Mouse (Mus musculus): ENCODE measurements around the gene Hemgn. TPM values are rescaled to one million over a fixed set of nuclear protein-coding genes. Genes with fewer than 3 reads are reported as not detected.
A peak's percentile ranks its signal among the peaks of the same experiment; 100 is the strongest.

Hemgn gene
- polyA plus RNA-seq, 1 experiment: 0.12 TPM

DNA sequence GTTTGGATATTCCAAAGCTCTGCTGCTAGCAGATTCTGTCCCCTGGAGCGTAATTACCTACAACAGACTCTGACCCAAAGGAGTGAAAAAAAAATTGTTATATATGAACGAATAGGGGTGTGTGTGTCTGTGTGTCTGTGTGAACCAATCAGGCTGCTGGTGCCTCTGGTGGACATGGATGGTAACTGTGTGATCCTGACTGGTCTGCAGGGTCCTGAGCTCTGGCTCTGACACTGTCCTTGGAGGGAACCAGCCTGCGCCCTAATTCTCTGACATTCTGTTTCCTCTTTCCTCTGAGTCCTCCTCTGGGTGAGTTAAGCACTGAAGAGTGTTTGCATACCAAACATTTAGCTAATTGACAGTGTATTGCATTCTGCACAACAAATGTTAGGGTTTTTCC, 4.2 kb upstream of the Hemgn start:
- no peak for DNase-seq (ENCODE audit: extremely low spot score in 1 of 2, low spot score in 1 of 2)

DNA sequence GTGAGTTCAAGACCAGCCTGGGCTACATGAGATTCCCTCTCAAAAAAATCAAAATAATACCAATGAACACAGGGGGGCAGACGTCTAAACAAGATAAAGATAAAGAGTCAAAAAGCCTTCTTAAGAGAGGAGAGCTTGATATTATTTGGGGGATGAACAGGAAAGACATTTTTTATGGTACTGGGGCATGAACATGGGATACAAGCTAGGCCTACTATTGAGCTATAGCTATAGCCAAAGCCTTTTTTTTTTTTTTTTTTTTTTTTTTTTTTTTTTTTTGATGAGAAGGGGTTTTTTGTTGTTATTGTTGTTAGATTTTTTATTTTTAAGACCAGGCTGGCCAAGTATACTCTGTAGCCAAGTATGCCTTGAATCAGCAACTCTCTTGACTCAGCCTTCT, 1.2 kb downstream of the Hemgn start:
- no peak for DNase-seq (ENCODE audit: extremely low spot score in 1 of 2, low spot score in 1 of 2)

DNA sequence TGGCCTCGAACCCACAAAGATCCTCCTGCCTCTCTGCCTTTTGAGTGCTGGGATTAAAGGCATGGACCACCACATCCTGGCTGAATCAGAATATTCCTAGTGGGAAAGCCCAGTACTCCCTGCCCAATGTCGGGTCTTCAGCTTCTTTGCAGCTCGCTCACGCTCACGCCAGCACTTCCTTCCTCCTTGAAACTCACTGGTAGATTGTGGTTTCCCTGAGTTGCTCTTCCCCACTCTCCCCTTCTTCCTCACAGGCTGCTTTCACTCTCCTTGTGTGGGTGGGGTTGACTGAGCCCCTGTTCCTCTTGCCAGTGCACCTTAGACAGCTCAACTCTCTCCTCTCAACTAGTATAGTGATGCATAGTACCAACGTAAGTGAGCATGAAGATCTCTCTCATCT, 1.8 kb downstream of the Hemgn start:
- no peak for DNase-seq (ENCODE audit: extremely low spot score in 1 of 2, low spot score in 1 of 2)

DNA sequence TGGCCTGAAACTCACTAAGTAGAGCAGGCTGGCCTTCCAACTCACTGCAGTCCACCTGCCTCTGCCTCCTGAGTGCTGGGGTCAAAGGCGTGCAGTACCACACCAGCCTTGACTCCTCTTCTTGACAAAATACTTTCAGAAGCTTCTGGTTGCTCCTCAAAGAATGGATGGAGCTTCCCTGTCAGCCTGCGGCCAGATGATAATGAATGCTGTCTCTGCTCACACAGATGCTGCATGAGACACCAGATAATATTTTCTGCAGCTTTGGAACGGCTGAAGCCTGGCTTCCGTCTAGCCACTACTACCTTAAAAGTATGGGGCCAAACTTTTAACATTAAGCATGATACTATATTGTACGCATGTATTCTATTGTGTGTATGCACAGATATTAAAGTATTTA, 2.6 kb downstream of the Hemgn start:
- no peak for DNase-seq (ENCODE audit: extremely low spot score in 1 of 2, low spot score in 1 of 2)

DNA sequence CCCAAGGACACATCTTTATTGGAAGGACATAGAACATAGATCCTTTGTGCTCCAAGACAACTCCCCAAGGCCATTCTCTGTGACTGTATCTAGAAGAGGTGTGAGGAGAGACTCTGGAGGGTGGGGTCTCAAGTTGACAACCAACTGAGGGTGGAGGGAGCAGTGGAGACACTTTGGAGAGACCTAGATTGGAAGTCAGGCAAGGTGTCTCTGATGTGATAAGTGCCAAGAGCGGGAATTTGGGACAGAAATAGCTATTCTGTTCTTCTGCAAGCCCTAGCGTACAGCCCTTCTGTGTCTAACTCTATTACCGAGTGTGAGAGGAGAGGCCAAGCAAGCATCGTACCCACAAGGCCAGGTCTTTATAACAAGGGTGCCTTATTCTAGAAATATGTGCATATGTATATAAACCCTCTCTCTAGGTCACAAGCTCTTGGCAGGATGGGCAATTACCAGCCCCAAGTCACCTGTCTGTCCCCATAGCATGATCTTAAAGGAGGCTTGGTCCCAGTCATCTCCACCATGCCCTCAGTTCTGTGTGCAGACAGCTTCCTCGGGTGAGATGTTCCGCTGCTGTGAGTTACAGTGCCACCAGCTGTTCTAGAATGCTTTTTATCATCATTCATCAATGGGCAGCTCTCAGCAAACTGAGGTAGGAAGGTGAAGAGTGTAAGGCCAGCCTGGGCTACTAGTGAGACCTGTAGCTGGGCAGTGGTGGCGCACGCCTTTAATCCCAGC, 6.2 kb downstream of the Hemgn start:
- no peak for DNase-seq (ENCODE audit: extremely low spot score in 1 of 2, low spot score in 1 of 2)

DNA sequence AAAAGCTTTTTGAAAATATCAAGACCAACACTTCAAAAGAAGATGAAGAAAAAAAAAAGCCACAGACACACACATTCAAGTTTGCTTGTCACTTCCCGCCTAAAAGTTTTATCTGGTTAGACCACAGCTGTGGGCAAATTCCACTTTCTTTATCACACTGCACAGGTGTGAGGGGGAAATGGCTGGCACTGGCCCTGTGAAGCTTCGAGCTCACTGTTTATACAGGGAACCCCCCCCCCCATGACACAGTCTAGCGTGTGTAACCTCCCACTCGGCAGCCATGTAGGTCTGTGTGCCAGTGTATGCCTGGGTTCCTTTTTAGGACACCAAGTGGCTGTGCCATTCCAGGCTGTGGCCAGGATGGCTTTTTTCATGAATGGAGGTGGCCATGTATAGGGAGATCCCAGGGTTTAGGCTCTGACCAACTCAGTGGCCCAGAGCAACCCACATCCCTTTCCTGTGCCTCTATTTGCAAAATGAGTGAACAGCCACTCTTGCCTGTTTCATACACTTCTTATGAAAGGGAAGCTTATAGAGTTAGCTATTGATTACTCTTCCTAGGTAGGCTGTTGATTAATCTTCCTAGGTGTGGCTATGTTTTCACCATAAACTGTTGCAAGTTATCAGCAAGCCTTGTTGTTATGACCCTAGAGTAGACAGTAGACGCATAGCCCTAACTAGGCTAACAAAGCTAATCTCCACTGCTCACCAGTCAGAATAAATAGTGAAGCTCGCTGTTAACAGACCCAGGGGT, 9.1 kb downstream of the Hemgn start:
- no peak for DNase-seq (ENCODE audit: extremely low spot score in 1 of 2, low spot score in 1 of 2)

DNA sequence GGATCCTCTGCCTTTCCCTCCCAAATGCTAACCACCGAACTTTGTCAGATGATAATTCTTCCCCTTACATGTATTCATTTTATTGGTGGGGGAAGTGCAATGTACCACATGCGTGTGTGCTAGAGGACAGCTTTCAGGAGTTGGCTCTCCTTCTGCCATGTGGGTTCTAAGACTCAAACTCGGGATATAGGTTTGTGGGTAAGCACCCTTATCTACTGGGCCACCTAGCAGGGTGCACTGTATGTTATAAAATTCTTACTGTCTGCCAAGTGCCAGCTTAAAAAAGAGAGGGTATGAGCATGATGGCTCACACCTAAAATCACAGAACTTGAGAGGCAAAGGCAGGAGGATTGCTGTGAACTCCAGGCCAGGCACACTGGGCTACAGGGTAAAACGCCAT, 14.5 kb downstream of the Hemgn start:
- no peak for DNase-seq (ENCODE audit: extremely low spot score in 1 of 2, low spot score in 1 of 2)

DNA sequence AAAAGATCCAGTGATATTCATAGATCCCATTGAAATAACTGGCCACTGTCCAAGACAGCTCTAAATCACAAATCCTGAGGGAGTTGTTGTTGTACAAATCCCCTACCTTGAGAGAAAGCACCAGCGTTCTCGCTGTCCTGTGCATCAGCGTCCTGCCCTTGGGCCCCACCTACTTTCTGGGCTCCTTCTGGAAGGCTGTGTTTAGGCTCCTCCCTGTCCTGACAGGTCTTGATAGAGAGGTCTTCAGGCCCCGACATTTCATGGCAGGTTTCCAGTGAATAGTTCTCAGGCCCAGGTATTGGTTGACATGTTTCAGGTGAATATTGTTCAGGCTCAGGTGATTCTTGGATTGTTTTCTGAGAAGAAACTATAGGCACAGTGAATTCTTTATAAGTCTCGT, 17.6 kb downstream of the Hemgn start:
- no peak for DNase-seq (ENCODE audit: extremely low spot score in 1 of 2, low spot score in 1 of 2)

DNA sequence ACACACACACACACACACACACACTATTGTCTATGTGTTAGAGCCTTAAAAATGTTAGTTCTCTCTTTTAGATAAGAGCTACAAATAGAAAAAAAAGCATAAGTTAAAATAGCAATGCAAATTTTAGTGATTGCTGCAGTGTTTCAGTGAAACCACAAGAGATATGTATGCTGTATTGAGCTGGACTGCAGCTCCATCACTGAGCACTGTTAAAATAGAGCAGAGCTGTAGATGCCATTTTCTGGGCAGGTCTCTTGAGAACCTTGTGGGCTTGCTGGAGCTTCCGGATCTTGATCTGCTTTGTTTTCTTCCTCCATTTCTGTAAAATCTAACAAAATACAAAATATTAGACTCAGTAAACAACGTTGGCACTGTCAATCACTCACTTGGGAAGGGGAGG, 18.9 kb downstream of the Hemgn start:
- DNase-seq (ENCODE audit: extremely low spot score in 1 of 2, low spot score in 1 of 2): no peak

DNA sequence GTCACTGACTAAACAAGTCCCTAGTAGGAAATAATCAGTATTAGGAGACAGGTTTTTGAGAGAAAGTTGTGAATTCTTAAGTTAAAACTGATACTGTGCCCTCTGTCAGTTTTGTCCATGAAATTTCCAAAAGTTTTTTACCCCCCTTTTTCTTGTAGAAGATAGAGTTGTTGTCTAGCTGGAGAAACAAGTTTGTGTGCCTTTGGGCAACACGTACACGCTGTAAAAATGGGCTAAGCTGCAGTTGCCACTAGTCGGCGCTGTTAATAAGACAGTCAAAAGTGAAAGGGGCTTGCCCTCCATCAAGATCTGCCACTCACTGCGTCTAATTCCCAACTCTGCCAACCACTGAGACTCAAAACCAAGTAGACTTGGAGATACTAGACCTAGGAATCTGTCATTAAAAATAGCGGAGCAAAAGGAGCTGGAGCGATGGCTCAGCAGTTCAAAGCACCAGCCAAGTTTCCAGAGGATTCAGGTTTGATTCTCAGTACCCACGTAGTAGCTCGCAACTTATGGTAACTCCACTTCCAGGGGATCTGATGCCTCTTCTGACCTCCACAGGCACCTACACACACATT, 22.8 kb downstream of the Hemgn start:
- peak in 1 of 2 experiments; percentile 82 for DNase-seq (ENCODE audit: extremely low spot score in 1 of 2, low spot score in 1 of 2)

DNA sequence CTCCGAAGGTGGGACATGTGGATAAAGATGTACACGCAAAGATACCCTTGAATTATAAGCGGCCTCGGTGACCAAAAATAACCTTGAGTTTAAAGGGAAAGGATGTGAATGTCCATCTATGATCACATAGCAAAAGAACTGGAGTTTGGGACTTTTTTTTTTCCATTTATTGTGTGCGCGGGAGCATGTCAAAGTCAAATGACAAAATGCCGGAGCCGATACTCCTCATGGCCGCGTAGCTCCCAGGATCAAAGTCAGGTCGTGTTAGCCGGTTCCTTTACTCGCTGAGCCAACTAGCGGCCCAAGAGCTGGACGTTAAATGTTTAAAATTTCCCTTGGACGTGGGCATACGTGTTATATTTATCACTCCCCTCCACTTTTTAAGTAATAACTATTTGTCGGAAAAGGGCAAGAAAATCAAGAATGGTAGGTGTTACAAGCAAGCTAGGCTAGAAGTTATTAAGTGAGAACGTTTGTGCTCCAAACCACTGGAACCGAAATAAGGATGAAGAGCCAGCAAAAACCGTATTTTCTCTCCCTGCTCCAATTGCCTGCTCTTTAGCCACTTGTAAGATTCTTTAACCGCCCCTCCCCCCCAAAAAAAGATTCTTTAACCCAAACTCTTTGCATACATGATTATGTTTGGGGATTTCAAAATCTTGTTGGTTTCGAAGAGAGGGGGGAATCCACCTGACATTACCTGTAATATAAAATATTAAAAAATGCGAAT, 23.5 kb downstream of the Hemgn start:
- DNase-seq (ENCODE audit: extremely low spot score in 1 of 2, low spot score in 1 of 2): no peak

DNA sequence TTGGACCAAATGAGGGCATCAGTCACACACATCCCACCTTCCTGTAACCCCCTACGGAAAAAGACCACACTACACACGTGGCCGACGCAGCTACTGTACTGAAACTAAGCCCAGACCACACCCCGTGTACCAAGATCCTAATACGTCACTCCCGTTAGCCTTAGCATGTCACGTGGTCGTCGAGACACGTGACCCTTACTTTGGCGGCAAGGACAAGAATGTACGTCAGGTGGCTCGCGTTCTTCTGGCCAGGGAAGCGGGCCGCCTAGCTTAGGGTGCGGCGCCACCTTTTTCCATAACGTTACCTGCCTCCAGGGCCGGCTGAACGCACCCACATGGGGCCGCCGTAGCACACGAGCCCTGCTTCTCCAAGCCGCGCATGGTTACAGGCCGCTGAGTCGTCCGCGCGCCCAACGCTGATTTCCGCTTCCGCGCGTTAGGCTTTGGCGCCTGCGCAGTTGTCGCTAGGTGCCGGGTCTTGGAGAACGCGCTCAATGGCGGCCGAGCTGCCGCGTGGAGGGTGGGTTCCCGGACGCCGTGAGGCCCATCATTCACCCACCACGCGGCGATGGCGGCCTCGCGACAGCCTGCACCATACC, 24.2 kb downstream of the Hemgn start, which contains the start of gene Trmo:
Gene Trmo, minus strand, starts transcription at position 425 of the 599 bp plus-strand sequence.
- DNase-seq (ENCODE audit: extremely low spot score in 1 of 2, low spot score in 1 of 2): peak; percentile 87 to 96

DNA sequence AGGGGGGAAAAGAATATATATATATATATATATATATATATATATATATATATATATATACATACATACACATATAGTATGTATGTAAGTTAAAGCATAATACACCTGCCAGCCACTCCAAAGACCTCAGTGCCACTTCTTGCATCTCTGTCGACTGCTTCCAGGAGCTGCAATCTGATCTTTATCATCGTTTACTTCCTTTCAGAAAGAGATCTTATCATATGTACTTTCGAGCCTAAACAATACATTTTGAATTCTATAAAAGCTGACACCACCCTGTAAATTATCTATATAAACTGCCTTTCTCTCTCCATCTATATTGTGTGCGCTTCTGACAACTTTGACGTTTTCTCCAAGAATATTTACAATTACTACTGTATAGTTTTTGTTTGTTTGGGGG, 24.8 kb downstream of the Hemgn start:
- no peak for DNase-seq (ENCODE audit: extremely low spot score in 1 of 2, low spot score in 1 of 2)

DNA sequence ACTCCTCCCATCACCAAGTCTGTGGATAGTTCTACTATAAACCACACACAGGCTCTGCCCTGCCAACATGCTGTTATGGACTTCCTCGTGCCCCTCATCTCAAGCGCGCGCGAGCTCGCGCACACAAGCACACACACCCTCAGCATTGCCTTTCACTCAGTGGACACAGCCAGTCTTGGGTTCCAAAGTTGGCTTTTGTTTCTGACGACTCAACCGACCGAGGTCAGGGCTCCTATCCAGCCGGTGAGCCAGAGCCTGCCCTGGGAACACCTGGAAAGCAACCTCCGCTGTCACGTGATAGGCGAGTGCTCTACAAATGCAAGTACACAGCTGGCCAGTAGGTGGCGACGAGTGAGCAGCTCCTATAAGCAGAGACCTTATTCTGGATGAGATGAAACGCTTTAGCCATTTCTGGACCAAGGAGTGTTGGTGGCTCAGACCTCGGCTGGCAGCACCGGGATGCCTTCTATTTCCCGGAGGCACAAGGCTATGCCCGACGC, 38.4 kb downstream of the Hemgn start:
- DNase-seq (ENCODE audit: extremely low spot score in 1 of 2, low spot score in 1 of 2): peak; percentile 76 to 88

DNA sequence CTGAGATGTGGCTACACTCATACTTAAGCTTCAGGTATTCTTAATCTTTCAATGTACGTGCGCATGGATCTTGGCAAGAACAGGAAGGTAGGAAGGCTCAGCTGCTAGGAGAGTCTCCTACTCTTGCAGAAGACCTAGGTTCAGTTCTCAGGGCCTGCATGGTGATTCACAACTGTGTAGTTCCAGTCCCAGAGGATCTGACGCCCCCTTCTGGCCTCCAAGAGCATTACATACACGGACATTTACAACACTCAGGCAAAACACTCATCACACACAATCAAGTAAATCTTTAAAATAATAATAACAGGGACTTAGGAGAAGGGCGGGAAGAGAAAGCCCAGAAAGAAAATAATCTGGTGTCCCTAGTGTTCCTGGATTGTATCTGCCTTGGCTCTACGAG, 38.9 kb downstream of the Hemgn start:
- peak in 1 of 2 experiments; percentile 28 for DNase-seq (ENCODE audit: extremely low spot score in 1 of 2, low spot score in 1 of 2)

DNA sequence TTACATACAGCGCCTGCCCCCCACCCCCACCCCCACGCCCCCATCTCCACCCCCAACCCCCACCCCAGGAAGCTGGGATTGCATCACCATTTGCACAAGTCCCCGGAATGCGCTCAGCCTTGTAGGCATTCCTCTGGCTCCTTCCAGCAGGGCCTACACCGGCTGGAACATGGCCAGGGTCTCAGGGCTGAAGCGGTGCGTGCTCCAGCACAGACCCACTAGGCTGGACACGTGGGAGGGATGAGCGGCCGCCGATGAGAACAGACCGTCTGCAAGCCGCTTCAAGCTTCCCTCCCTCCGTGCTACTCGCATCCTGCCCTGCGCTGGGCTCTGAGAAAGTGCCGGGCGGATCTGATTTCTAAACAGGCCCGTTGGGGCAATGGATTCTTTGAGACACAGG, 42.3 kb downstream of the Hemgn start:
- no peak for DNase-seq (ENCODE audit: extremely low spot score in 1 of 2, low spot score in 1 of 2)

DNA sequence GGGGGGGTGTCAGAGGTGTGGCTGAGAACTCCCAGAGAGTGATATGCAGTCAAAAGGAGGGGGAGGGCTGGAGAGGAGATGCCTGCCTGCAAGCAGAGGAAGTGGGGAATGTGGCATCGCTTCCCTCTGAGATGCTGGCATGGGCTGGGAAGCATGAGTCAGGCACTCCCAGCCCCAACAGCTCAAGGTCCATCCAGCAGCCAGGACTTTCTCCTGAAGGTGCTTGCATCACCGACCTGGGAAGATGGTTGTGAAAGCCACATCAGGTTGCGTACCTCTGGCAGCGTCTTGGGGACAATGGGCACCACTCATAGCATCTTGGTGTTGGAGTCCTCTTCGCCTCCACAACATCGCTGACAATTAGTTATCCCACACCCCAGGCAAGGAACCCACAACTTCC, 42.9 kb downstream of the Hemgn start:
- no peak for DNase-seq (ENCODE audit: extremely low spot score in 1 of 2, low spot score in 1 of 2)

DNA sequence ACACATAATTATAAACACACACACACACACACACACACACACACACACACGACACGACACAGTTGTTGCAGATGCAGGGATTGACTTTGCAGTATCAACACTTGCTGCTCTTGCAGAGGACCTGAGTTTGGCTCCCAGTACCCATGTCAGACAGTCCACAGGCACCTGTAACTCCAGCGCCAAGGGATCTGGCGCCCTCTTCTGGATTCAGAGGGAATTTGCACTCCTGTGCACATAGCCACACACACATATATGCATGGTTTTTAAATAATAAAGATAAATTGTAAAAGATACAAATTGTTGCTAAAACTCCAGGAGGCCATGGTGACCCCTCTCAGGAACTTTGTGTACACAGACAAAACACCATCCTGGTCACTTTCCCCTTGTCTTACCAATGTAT, 44.2 kb downstream of the Hemgn start:
- DNase-seq (ENCODE audit: extremely low spot score in 1 of 2, low spot score in 1 of 2): no peak

DNA sequence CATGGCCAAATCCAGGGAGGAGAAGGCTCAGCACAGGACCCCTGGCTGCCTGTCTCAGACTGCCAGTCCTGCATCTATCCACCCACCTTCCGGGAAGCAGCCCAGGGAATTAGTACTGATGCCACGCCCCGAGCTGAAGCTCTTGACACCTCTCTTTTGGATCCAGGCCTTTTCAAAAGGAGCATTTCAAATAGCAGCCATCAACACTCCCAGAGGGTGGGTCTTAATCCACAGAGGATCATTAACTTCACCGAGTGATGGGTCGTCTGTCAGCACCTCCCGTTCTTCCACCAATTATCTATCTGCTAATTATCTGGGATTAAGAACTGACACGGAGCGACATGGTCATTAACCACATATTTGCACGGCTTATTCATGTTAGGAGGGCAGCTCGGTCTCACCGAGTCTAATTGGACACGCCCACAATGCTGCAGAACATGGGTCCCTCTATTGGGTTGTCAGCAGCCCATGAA, 45.8 kb downstream of the Hemgn start:
- no peak for DNase-seq (ENCODE audit: extremely low spot score in 1 of 2, low spot score in 1 of 2)

DNA sequence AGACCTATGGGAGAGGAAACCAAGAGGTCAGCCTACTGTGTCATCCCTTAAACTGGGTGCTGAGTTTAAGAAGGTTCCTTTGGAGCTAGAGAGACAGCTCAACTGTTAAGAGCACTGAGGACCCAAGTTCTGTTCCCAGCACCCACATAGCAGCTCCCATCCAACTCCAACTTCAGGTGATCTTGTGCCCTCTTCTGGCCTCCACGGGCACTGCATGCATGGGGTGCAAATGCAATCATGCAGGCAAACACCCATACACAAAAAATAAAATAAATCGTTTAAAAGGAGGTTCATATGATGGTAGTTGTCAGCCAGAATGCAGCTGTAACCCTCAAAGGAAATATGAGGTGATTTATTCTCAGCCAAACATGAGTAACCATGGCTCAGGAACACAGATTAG, 48.9 kb downstream of the Hemgn start:
- no peak for DNase-seq (ENCODE audit: extremely low spot score in 1 of 2, low spot score in 1 of 2)

All from frontal cortex, adult 2 months (tissue).